Mouse (Mus musculus) cerebellum, adult 11 months (tissue): ENCODE data around the gene Nkain4.
A peak's percentile ranks its signal among the peaks of the same experiment; 100 is the strongest.

Experiments used
- DNase-seq: peaks from one replicate; pipeline ENCODE4 v3.0.0; 2022

Nkain4 gene

DNA sequence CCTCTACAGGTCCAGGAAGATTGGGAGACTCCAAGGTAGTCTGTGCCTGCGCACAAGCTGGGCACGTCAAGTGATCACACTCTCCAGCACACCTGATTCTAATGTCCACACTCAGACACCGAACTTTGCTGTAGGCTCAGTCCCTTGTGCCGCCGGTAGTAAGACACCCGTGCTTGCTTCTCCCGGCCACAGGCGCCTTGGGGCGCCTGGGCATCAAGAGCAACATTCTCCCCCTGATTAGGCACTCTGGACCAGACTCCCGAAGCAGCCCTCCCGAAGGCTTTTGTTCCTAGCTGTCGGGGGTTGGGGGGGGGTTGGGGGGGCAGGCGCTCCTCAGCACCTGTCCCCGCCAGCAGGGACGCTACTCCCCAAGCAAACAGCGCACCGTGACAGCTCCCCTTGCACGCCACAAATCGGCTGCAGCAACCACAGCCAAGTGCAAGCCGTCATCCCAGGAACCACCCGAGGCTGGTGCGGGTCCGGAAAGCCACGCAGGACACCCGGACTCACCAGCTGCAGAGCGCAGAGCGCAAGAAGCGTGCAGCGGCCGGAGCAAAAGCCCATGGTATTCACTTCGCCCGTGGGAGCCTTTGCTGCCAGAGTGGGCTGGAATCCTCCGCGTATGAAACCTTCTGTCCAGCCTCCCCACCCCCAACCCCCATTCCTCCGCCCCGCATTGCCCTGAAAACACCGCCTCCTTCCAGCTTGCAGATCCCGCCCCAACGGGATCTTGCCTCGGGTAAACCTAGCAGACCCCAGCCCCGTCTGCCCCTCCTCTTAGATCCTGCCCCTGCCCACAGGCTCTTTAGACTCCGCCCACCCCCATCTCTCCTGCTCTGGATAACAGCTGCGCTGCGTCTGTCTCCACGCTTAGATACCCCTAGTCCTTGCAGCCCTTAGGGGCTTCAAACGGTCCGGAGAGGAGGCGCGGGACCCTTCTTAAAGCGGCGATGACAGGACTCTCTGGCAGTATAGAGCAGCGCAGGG, at the start of gene Nkain4:
TSS of gene Nkain4 (minus strand) at position 639 of the 987 bp plus-strand sequence.
- peak; percentile 53 for DNase-seq

DNA sequence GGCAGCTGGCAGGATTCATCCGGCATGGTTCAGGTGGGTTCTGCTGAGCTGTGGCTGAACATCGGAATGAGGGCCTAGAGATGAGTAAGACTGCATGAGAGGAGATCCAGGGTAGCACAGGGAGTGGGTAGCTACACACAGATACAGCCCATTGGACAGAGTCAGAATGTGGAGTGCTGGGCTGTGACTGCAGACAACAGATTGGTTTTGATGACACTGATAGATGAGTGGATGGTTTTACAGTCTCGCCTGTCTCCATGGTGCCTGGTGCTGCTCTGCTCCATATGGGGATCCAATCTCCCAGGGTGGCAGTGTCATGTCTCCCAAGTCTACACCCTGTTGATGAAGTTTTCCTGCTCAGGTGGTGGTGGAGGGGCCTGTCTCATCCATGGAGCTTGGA, 42.4 kb upstream of the Nkain4 start:
- DNase-seq: no peak

DNA sequence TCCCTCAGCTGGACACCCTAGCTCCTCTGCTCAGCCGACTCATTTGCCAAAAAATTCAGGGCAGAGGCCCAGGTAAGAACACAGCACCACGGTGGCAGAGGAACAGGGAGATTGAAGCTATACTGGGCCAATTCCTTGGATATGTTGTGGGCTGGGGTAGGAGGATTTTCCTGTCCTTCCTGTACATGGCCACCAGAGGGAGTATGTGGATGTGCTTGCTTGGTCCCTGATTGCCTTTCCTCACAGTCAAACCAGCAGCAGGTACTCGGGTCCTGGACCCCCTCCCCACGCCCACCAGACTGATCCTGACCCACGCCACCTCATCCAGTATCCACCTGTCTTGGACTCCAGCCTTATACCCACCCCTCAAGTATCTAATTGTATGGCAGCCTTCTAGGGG, 41.9 kb upstream of the Nkain4 start:
- DNase-seq: peak; percentile 30

DNA sequence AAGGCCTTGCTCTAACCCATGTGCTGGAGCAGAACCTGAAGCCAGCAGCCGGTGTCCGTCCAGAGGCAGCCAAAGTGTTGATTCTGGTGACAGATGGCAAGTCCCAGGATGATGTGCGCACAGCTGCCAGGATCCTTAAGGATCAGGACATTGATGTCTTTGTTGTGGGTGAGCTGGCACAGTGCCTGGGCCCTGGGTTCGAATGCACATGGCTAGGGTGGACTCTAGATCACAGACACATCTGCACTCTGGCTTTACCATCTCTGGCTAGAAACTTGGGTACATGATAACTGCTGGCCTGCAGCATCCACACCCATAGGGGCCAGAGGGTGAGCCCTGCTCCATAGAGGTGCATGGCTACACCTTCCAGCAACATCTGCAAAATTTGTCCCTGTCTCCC, 41.0 kb upstream of the Nkain4 start:
- no peak for DNase-seq

DNA sequence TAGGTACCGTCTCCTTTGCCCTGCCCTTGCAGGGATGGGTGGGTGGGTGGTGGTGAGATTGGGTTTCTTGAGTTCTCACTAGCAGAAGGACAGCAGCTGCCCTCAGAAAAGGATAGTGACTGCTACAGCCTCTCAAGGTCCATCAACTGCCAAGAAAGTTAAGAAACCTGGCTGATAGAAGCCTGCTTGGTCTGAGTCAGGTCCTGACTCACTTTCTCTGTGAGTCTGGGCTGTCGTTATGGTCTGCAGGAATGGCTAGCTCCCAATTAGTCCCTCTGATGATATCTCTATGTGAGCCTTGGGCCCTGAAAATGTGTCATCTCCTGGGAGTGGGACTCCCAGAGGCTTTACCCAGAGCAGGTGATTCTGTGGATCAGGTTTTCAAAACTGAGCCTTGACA, 39.9 kb upstream of the Nkain4 start:
- DNase-seq: no peak

DNA sequence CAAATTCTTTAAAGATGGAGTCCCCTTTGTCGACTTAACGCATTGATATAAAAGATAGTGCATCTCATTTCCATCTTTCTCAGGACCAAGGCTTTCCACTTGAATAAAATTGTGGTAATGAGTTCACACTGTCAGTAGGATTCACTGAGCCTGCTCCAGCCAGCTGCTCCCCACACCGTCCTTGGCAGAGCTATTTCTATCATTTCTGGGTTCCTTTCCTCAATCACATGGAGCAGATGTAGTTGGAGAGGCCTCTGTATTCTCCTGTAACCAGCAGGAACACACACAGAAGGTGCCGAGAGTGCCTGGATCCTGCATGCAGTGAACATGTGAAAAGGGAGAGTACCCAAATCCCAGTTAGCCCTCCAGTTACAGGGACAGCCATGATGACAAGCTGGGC, 35.8 kb upstream of the Nkain4 start:
- DNase-seq: no peak

DNA sequence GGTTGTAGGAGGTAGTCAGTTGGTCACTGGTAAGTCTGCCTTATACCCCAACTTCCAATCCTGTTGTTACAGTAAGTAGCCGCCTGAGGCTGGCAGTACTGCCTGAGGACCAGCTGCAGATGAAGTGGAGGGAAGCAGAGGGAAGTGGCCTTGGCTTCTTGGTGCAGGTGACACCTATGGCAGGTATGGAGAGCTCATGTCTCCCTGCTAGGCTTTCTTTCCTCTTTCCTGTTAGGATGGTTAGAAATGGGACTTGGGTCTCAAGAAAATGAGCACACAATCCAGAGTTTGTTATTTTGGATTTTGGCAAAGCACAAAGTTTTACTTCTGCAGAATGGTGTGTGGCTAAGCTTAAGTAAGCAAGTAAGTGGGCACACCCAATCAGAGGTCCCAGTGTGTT, 34.4 kb upstream of the Nkain4 start:
- no peak for DNase-seq

DNA sequence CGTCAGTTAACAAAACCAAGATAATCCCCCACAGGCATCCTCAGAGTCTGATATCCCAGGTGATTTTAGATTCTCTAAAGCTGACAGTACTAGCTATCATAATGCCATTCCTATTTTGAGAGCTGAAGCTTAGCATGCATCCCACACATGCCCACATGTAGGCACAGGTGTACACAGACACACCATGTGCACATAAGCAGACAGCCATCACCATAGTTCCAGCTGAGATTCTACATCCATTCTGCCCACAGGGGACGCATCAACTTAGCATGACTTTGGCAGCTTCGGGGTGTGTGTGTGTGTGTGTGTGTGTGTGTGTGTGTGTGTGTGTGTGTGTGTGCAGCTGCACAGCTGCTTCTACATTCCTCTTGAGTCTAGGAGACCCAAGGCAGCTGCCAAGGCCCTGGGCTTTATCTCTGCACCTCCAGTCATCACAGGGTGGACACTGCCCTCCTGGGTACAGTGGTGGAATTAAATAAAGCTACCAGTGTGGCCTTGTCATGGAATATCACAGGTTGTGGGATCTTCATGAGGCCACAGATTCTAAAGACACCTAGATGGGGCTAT, 33.9 kb upstream of the Nkain4 start:
- no peak for DNase-seq

DNA sequence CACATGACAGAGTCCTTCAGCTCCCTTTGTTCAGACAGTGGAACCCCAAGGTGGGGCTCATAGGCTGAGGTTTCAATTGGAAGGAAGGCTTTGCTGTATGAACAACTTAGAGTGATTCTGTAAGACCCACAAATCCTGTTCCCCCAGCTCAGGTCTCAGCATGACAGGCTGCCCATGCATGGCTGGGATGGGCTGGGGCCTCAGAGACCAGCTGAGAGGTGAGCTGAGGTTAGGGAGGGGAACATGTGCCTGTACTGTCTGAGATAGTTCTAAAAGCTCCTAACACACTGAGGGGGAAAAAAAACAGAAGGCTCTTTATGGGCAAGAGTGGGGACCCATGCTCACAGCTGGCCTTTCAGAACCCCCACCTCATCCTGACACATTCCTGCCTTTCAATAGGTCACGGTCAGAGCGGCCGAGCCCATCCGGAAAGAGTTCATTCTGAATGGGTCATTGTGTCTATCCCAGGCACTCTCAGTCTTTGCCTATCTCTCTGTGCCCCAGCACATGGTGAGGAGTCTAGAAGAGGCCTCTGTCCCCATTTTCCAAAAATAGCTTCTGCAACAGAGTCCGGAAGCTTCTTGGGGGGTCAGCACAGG, 33.0 kb upstream of the Nkain4 start:
- no peak for DNase-seq

GRCm38 (mm10) chr2:180987001-180987400, 32.5 kb upstream of the Nkain4 start:
- no peak for DNase-seq

GRCm38 (mm10) chr2:180986449-180986848, 31.9 kb upstream of the Nkain4 start, which contains the start of gene Col20a1:
Col20a1 (plus strand) TSS chr2:180986535.
- no peak for DNase-seq

- DNase-seq: no peak
Measured at GRCm38 (mm10) chr2:180985635-180986034, 31.1 kb upstream of the Nkain4 start.

- no peak for DNase-seq
Measured at GRCm38 (mm10) chr2:180981133-180981532, 26.6 kb upstream of the Nkain4 start.

GRCm38 (mm10) chr2:180967010-180967763, 12.7 kb upstream of the Nkain4 start, which contains the start of gene Arfgap1:
Arfgap1 (plus strand) TSS chr2:180967225.
- peak; percentile 92 for DNase-seq

- DNase-seq: peak; percentile 28
Measured at GRCm38 (mm10) chr2:180966092-180966882, 11.8 kb upstream of the Nkain4 start.

GRCm38 (mm10) chr2:180963956-180964355, 9.5 kb upstream of the Nkain4 start:
- peak; percentile 77 for DNase-seq

GRCm38 (mm10) chr2:180962616-180963308, 8.3 kb upstream of the Nkain4 start:
- DNase-seq: no peak

GRCm38 (mm10) chr2:180960187-180960586, 5.7 kb upstream of the Nkain4 start:
- DNase-seq: no peak

- DNase-seq: no peak
Measured at GRCm38 (mm10) chr2:180959605-180960004, 5.1 kb upstream of the Nkain4 start.

DNA sequence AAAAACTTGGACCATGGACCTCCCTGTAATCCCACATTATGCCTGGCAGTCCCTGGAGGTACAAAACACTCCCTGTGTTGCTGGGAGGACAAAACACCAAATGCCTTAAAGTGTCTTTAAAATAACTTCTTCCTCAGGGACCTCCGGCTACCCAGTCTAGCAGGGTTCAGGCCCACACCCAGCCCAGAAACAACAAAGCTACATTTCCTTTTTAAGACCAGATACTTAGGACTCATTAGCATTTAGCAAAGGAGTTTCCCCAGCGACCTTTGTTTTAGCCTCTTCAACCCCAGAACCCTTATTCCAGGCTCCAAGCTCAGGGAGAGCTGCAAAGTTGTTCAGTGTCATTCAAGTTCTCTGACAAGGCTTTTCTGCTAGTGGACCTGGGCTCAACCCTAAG, 861 bp downstream of the Nkain4 start:
- DNase-seq: no peak

- DNase-seq: no peak
Measured at GRCm38 (mm10) chr2:180952731-180953171, 1.7 kb downstream of the Nkain4 start.
